Mouse (Mus musculus) limb, embryonic 11.5 days (tissue): Measurements from ENCODE around the gene Map2. TPM values are rescaled to one million over a fixed set of nuclear protein-coding genes. Genes with fewer than 3 reads are reported as not detected.

ENCODE experiments used
- ATAC-seq: fragments of 200-750 bp; cut with Nextera tagmentation; 2 replicates; pipeline ENCODE4 v1.8.0; 2017; ENCODE audit warnings: low read depth; ENCODE audit not compliant: insufficient number of reproducible peaks, low FRiP score, low TSS enrichment
- DNase-seq: peaks from one replicate; pipeline ENCODE4 v3.0.0-alpha.2; 2015; ENCODE audit warnings: low spot score
- H3K27ac ChIP-seq: fragments of 300-500 bp; sonication (generic); replicated peaks from 2 replicates; pipeline ENCODE4 v1.5.1; 2014; ENCODE audit warnings: low read depth, mild to moderate bottlenecking, low read length
- H3K27me3 ChIP-seq: fragments of 300-500 bp; sonication (generic); 2 replicates; pipeline ENCODE4 v1.6.1; 2014; ENCODE audit warnings: mild to moderate bottlenecking, low read length, mixed read lengths; ENCODE audit not compliant: control insufficient read depth, insufficient read depth
- H3K36me3 ChIP-seq: fragments of 300-500 bp; sonication (generic); 2 replicates; pipeline ENCODE4 v1.6.1; 2014; ENCODE audit warnings: mild to moderate bottlenecking, low read length, moderate library complexity, mixed read lengths; ENCODE audit not compliant: control insufficient read depth, insufficient read depth
- H3K4me1 ChIP-seq: fragments of 300-500 bp; sonication (generic); 2 replicates; pipeline ENCODE4 v1.6.1; 2014; ENCODE audit warnings: low read length, mixed read lengths; ENCODE audit not compliant: control insufficient read depth, insufficient read depth
- H3K4me2 ChIP-seq: fragments of 300-500 bp; sonication (generic); 2 replicates; pipeline ENCODE4 v1.6.1; 2014; ENCODE audit warnings: low read depth, mild to moderate bottlenecking, moderate library complexity; ENCODE audit not compliant: severe bottlenecking
- H3K4me3 ChIP-seq: fragments of 300-500 bp; sonication (generic); 2 replicates; pipeline ENCODE4 v1.5.1; 2014; ENCODE audit warnings: low read depth, low read length
- H3K9ac ChIP-seq: fragments of 300-500 bp; sonication (generic); 2 replicates; pipeline ENCODE4 v1.6.1; 2014; ENCODE audit warnings: mild to moderate bottlenecking, low read length
- H3K9me3 ChIP-seq: fragments of 300-500 bp; sonication (generic); 2 replicates; pipeline ENCODE4 v1.6.1; 2016; ENCODE audit warnings: low read length; ENCODE audit not compliant: control insufficient read depth
- WGBS: fragments of 180-500 bp; shearing (Covaris S2); extraction: QIAGEN DNeasy Blood & Tissue Kit; methylation state at CpG from one replicate; pipeline ENCODE4 v1.1.7; 2014; 5-methylcytosine and 5-hydroxymethylcytosine counted together
- polyA plus RNA-seq: library from polyadenylated mRNA; unstranded; fragments of >200 nt; fragmentation: Nextera tagmentation; extraction: Ambion mirVana; gene quantifications from 2 replicates; pipeline ENCODE4 v1.2.1, GENCODE M21; 2014

Map2 gene
- polyA plus RNA-seq, 1 experiment from 2014 or later: 16.5 TPM

DNA sequence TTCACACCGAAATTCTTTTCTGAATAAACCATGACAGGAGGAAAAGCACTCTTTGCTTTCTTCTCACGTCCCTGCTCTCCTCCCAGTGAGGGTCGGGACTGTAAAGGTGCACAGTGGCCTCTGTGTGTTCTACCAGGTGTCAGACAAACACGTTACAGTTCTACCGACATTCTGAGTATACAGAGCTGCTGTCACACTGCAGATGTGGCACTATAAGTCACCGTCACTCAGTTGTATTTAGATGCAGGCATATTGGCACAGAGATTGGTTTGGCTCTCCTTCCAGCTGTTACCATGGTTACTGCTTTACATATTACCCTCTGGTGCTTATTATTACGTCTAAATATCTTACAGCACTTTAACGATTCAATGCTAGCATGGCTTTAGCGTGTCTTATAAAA is 188.2 kb downstream of the Map2 start:
- 76% methylated on average over 9 of the region's 9 CpGs for WGBS
- no peak for DNase-seq

DNA sequence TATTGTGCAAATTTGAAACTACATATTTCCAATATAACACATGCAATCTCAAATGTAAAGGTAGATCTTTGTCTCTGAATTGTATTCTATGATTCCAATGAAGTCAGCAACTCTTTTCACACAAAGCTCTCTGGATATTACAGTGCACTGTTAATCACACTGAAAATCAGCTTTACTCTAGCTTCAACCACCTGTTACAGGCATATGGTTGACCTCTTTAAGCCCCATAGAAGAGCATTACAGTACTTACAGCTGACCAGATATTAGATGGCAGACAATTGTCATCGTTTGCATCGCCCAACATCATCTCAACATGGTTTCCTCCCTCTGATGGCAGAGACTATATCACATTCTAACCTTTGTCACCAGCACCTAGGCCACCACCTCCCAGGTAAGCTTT is 189.3 kb downstream of the Map2 start:
- ATAC-seq (no peak), DNase-seq (no peak)
- Histone ChIP-seq H3K36me3 (no peaks in the 10 kb centered on the region), H3K4me1 (no peaks in the 10 kb centered on the region), H3K9ac (no peak overlapping the region), H3K27me3 (no peaks in the 10 kb centered on the region), H3K27ac (no peak overlapping the region), H3K4me2 (no peak overlapping the region), H3K4me3 (no peak overlapping the region), H3K9me3 (no peaks in the 10 kb centered on the region)
- WGBS: 83% methylated on average over 2 of the region's 2 CpGs

More for the DNA sequence above, 188.2 kb downstream of the Map2 start:
- no peak for ATAC-seq
- H3K4me1 ChIP-seq: no peaks in the 10 kb centered on the region
- no peak overlapping the region for H3K27ac ChIP-seq
- H3K36me3 ChIP-seq: no peaks in the 10 kb centered on the region
- no peak overlapping the region for H3K9ac ChIP-seq
- no peak overlapping the region for H3K4me3 ChIP-seq
- no peak overlapping the region for H3K4me2 ChIP-seq
- no peaks in the 10 kb centered on the region for H3K9me3 ChIP-seq
- no peaks in the 10 kb centered on the region for H3K27me3 ChIP-seq

- no peaks in the 10 kb centered on the region for H3K27me3 ChIP-seq
- no peak for DNase-seq
- H3K4me2 ChIP-seq: no peak overlapping the region
Measured at GRCm38 (mm10) chr1:66365600-66365999, 190.5 kb downstream of the Map2 start.

DNA sequence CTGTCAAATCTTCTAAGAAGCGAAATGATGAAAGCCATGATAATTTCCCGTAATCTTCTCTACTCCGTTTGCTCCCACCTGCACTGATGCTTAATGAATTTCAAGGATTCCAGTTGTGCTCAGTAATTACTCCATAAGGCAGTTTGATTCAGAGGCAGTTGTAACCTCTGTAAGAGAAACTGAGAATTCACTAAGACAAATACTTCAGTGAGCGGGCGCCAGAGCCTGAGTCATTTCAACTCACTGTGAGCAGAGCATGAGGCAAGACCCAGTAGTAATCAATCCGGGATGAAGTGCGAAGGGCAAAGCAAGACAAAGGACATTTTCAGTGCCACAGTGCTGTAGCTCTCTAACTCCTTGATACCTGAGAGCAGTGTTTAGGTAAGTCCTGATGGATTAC is 194.4 kb downstream of the Map2 start:
- WGBS: 82% methylated on average over 7 of the region's 7 CpGs
- Histone ChIP-seq H3K4me2 (no peak overlapping the region), H3K9me3 (no peaks in the 10 kb centered on the region), H3K27ac (no peak overlapping the region), H3K36me3 (no peaks in the 10 kb centered on the region), H3K27me3 (no peaks in the 10 kb centered on the region), H3K4me1 (no peaks in the 10 kb centered on the region), H3K9ac (no peak overlapping the region), H3K4me3 (no peak overlapping the region)
- DNase-seq (no peak), ATAC-seq (no peak)

More at GRCm38 (mm10) chr1:66365600-66365999, 190.5 kb downstream of the Map2 start:
- Histone ChIP-seq H3K36me3 (no peaks in the 10 kb centered on the region), H3K4me1 (no peaks in the 10 kb centered on the region), H3K27ac (no peak overlapping the region), H3K4me3 (no peak overlapping the region), H3K9me3 (no peaks in the 10 kb centered on the region), H3K9ac (no peak overlapping the region)
- WGBS: 74% methylated on average over 4 of the region's 4 CpGs
- no peak for ATAC-seq

DNA sequence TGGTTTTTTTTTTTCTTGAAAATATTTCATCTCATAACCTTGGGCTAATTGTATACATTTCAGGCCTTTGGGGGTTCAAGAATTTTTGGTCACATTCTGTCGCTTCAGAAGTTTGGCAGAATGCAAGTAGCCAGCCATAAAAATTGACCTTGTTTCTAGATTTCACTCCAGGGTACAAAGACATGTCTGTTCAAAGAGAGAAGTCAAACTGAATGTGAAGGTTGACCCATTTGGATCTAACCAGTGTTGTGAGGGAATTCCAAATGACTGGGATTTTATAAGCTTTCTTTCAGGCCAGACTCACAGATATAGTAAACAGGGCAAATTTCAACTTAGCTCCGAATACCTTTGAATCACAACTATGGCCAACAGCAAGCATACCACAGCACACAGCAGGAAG is 196.3 kb downstream of the Map2 start:
- WGBS: 71% methylated on average over 2 of the region's 2 CpGs
- H3K9ac ChIP-seq: no peak overlapping the region
- no peak for ATAC-seq

DNA sequence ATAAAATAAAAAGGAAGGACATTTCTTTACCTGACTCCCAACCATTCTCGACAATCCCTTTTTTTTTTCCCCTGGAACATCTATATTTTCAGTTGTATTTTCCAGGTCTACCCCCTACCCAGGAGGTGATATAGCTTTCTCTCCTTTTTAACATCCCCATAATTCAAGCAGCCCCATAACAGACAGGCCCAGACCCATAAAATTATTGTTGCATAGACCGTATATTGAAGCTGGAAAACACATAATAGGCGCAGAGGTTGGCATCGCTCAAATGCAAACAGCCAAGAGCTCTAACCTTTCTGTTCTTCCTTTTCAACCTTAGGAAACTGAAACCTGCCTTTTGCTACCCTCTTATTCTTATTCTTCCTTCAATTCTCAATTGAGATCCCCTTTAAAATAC is 211.2 kb downstream of the Map2 start:
- Histone ChIP-seq H3K27me3 (no peaks in the 10 kb centered on the region), H3K9ac (no peak overlapping the region), H3K4me3 (no peak overlapping the region), H3K9me3 (no peaks in the 10 kb centered on the region), H3K27ac (no peak overlapping the region), H3K36me3 (no peaks in the 10 kb centered on the region), H3K4me2 (no peak overlapping the region), H3K4me1 (no peaks in the 10 kb centered on the region)
- 90% methylated on average over 4 of the region's 4 CpGs for WGBS
- no peak for DNase-seq
- ATAC-seq: no peak

More for the DNA sequence above, 196.3 kb downstream of the Map2 start:
- no peak overlapping the region for H3K4me2 ChIP-seq
- no peak for DNase-seq
- no peaks in the 10 kb centered on the region for H3K9me3 ChIP-seq
- H3K36me3 ChIP-seq: no peaks in the 10 kb centered on the region
- no peak overlapping the region for H3K27ac ChIP-seq
- H3K4me3 ChIP-seq: no peak overlapping the region
- no peaks in the 10 kb centered on the region for H3K27me3 ChIP-seq
- H3K4me1 ChIP-seq: no peaks in the 10 kb centered on the region

DNA sequence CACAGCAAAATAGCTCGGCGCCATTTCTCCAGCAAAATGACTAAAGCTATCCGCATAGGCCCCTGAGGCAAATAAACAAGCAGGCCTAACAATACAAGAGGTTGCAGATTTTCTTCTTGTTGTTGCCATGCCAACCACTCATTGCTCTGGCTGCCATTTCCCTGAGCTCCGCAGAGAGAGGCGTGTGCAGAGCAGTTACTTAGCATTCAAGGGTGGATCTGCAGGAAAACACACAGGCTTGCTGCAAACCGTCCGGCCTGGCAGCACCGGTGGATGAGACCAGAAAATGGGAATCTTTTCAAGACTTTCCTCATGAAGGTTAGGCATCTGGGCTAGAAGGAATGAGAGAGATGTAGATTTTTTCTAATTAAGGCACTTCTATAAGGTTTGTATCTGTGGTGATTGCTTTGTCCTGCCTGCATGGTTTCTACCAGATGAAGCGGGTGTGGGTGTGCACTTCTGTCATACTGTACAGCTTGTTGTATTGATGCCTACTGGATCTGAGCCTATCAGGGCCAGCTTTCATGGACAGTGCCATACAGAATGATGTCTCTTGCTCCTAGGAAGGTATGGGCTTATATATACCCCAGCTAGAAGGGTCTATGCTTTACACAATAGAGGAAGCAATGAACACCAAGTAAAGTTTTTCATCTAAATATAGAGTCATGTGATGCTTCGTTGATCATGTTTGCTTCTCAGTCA is 211.8 kb downstream of the Map2 start:
- Histone ChIP-seq H3K27ac (no peak overlapping the region), H3K9ac (no peak overlapping the region), H3K4me1 (no peaks in the 10 kb centered on the region), H3K36me3 (no peaks in the 10 kb centered on the region), H3K27me3 (no peaks in the 10 kb centered on the region), H3K9me3 (no peaks in the 10 kb centered on the region), H3K4me3 (no peak overlapping the region), H3K4me2 (no peak overlapping the region)
- DNase-seq (no peak), ATAC-seq (peak; percentile 68; the same call in 1 of the 2 replicates)
- 73% methylated on average over 10 of the region's 10 CpGs for WGBS

DNA sequence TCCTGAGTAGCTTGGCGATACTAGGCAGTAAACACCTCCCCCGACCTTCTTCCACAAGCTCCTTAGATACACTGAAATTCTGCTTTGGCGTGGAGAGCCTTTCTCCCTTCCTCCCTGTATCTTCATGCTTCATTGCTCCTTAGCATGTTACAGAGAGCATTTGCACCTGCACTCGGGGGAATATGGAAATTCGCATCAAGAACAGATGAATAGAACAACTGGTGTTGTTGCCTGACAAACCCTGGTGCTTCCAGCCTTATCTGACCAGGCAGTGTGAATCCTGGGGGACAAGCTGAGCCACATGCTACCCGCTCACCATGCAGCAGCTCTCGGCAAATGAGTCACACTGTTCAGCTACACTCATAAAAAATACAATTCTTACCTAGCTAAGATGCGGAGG is 213.5 kb downstream of the Map2 start:
- Histone ChIP-seq H3K4me2 (no peak overlapping the region), H3K9me3 (no peaks in the 10 kb centered on the region), H3K9ac (no peak overlapping the region), H3K27me3 (no peaks in the 10 kb centered on the region), H3K4me1 (no peaks in the 10 kb centered on the region), H3K4me3 (no peak overlapping the region), H3K36me3 (no peaks in the 10 kb centered on the region), H3K27ac (no peak overlapping the region)
- ATAC-seq (no peak), DNase-seq (no peak)
- WGBS: 69% methylated on average over 8 of the region's 8 CpGs
